ENCODE assay signal across 16 mouse cellular contexts in genomic region chr8:124735371-124735911, GRCm38 (mm10). TPM values are rescaled to one million over a fixed set of nuclear protein-coding genes. Genes with fewer than 3 reads are reported as not detected.
"Had no signal": no experiment of that assay in that cellular context is flagged by ENCODE, and none has a peak within 500 bp of the region (broad histone marks: within the 10 kb centered on the region; RNA-seq: fewer than 3 reads in every experiment).

No protein-coding gene starts in this region.

- H3K9me3 ChIP-seq: midbrain, embryonic 13.5 days; midbrain, embryonic 15.5 days; neural tube, embryonic 12.5 days; stomach, embryonic 15.5 days had no signal

- H3K27ac ChIP-seq: midbrain, embryonic 13.5 days; midbrain, embryonic 15.5 days; neural tube, embryonic 12.5 days; stomach, embryonic 15.5 days; stomach, postnatal 0 days had no signal

- H3K4me3 ChIP-seq: midbrain, embryonic 13.5 days; midbrain, embryonic 15.5 days; neural tube, embryonic 12.5 days; stomach, embryonic 15.5 days had no signal

- H3K4me1 ChIP-seq: midbrain, embryonic 13.5 days; midbrain, embryonic 15.5 days; neural tube, embryonic 12.5 days; stomach, embryonic 15.5 days had no signal

- H3K9ac ChIP-seq: lung, embryonic 14.5 days; midbrain, embryonic 13.5 days; midbrain, embryonic 15.5 days; neural tube, embryonic 12.5 days; stomach, embryonic 15.5 days had no signal

- DNase-seq: lung, adult 18-20 months; lung, embryonic 14.5 days; lung, postnatal 10 days; lung, postnatal 4 days; right cerebral cortex, postnatal 14 days; thymus, postnatal 14 days; thymus, postnatal 36 days had no signal

- H3K27me3 ChIP-seq: midbrain, embryonic 13.5 days; midbrain, embryonic 15.5 days; neural tube, embryonic 12.5 days; stomach, embryonic 15.5 days had no signal

RNA-seq across cellular contexts. Expression of gene Fam89a, which starts 16.2 kb away (rescaled TPM):
- total RNA-seq: neutrophil, adult 5-6 weeks had no signal

RNA-seq across cellular contexts. Expression of gene Trim67, which starts 57.5 kb away (rescaled TPM):
- total RNA-seq: monocyte, adult 5-6 weeks; neutrophil, adult 5-6 weeks had no signal
- polyA plus RNA-seq: spleen, adult 2 months; thymus, postnatal 0 days had no signal
